24 mouse cellular contexts compared by ENCODE assay signal in the genomic region with DNA sequence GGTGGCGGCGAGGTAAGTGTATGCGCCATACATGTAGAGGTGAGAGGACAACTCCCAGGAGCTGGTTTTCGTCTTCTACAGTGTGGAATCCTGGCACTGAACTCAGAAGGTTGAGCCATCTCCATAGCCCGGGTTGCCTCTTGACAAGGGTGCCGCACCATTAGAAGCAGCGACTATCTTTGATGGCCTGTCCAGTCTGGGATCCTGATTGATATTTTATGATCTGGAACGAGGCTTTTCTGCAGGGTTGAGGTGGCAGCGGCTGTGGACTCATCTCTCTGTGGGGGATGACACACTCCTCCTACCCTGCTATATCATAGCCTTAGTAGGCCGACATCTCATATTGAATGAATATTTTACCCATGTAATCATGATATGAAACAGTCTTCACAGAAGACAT.
A peak's percentile ranks its signal among the peaks of the same experiment; 100 is the strongest.
DNase-seq lines count a peak whose midpoint lies in the region; ATAC-seq lines count a peak whose summit lies in the region.
"Had no signal": no experiment of that assay in that cellular context is flagged by ENCODE, and none has a peak within 500 bp of the region (broad histone marks: within the 10 kb centered on the region; RNA-seq: fewer than 3 reads in every experiment).

No protein-coding gene starts in this region.

- no peak for DNase-seq in kidney, adult 11 months
- DNase-seq in kidney, adult 8-10 months: no peak
- DNase-seq: adrenal gland, adult 8-10 months; adrenal gland, postnatal 14 days; adrenal gland, postnatal 36 days; B cell, adult 2 months; cerebellum, adult 11-12 months; cerebellum, adult 2 months; cerebellum, adult 9-10 months; cerebellum, postnatal 10 days; cerebellum, postnatal 25 days had no signal

- ATAC-seq in kidney, embryonic 14.5 days (ENCODE audit: low FRiP score, low TSS enrichment): 0 out of 2 replicates have a peak, but pooled peaks have one; percentile 21
- peak; percentile 53; the same call in 1 of the 2 replicates for ATAC-seq in kidney, embryonic 16.5 days (ENCODE audit: low FRiP score, low TSS enrichment)
- peak; percentile 21; the same call in 1 of the 2 replicates for ATAC-seq in neural tube, embryonic 14.5 days (ENCODE audit: low read depth)
- no peak for ATAC-seq in neural tube, embryonic 15.5 days (ENCODE audit: low FRiP score)
- ATAC-seq: activated CD4-positive, CD25-positive, alpha-beta regulatory T cell, adult 4 months; CD4-positive, CD25-positive, alpha-beta regulatory T cell, adult 4 months; forebrain, embryonic 13.5 days; forebrain, embryonic 15.5 days; Patski had no signal

- H3K4me3 ChIP-seq in kidney, embryonic 14.5 days (ENCODE audit: low read length): no peak overlapping the region
- H3K4me3 ChIP-seq in kidney, embryonic 16.5 days (ENCODE audit: low read length): no peak overlapping the region
- no peak overlapping the region for H3K4me3 ChIP-seq in neural tube, embryonic 14.5 days (ENCODE audit: low read depth, low read length)
- H3K4me3 ChIP-seq in neural tube, embryonic 15.5 days (replicated peaks): no peak overlapping the region
- H3K4me3 ChIP-seq: embryonic facial prominence, embryonic 10.5 days; embryonic facial prominence, embryonic 12.5 days; forebrain, embryonic 13.5 days; forebrain, embryonic 15.5 days had no signal

- no peak overlapping the region for H3K27ac ChIP-seq in kidney, embryonic 14.5 days (ENCODE audit: low read depth, low read length)
- no peak overlapping the region for H3K27ac ChIP-seq in kidney, embryonic 16.5 days (ENCODE audit: low read length)
- no peak overlapping the region for H3K27ac ChIP-seq in neural tube, embryonic 14.5 days (ENCODE audit: low read depth, low read length)
- no peak overlapping the region for H3K27ac ChIP-seq in neural tube, embryonic 15.5 days (replicated peaks)
- H3K27ac ChIP-seq: embryonic facial prominence, embryonic 10.5 days; embryonic facial prominence, embryonic 12.5 days; forebrain, embryonic 13.5 days; forebrain, embryonic 15.5 days had no signal

- H3K27me3 ChIP-seq in kidney, embryonic 14.5 days (ENCODE audit: control insufficient read depth, insufficient read depth, low read length): no peaks in the 10 kb centered on the region
- H3K27me3 ChIP-seq in kidney, embryonic 16.5 days (ENCODE audit: insufficient read depth, low read length): no peaks in the 10 kb centered on the region
- H3K27me3 ChIP-seq in neural tube, embryonic 14.5 days (ENCODE audit: control insufficient read depth, insufficient read depth, low read length): no peaks in the 10 kb centered on the region
- H3K27me3 ChIP-seq in neural tube, embryonic 15.5 days (replicated peaks): no peaks in the 10 kb centered on the region
- H3K27me3 ChIP-seq: CH12.LX; embryonic facial prominence, embryonic 12.5 days; forebrain, embryonic 13.5 days; forebrain, embryonic 15.5 days; Patski had no signal

- no peaks in the 10 kb centered on the region for H3K36me3 ChIP-seq in kidney, embryonic 14.5 days (ENCODE audit: control insufficient read depth, insufficient read depth, low read length)
- no peaks in the 10 kb centered on the region for H3K36me3 ChIP-seq in kidney, embryonic 16.5 days (ENCODE audit: insufficient read depth, low read length)
- H3K36me3 ChIP-seq in neural tube, embryonic 14.5 days (ENCODE audit: control insufficient read depth, insufficient read depth, low read length): no peaks in the 10 kb centered on the region
- no peaks in the 10 kb centered on the region for H3K36me3 ChIP-seq in neural tube, embryonic 15.5 days
- H3K36me3 ChIP-seq: embryonic facial prominence, embryonic 10.5 days; embryonic facial prominence, embryonic 12.5 days; forebrain, embryonic 15.5 days; G1E had no signal

- WGBS in kidney, embryonic 14.5 days: 45% methylated on average over 10 of the region's 10 CpGs
- 46% methylated on average over 10 of the region's 10 CpGs for WGBS in kidney, embryonic 16.5 days
- 63% methylated on average over 10 of the region's 10 CpGs for WGBS in neural tube, embryonic 14.5 days
- 66% methylated on average over 10 of the region's 10 CpGs for WGBS in neural tube, embryonic 15.5 days

- no peak overlapping the region for H3K4me2 ChIP-seq in kidney, embryonic 14.5 days (replicated peaks; ENCODE audit: low read depth, low read length)
- H3K4me2 ChIP-seq in kidney, embryonic 16.5 days (replicated peaks; ENCODE audit: low read depth, low read length): no peak overlapping the region
- H3K4me2 ChIP-seq in neural tube, embryonic 14.5 days (ENCODE audit: low read depth, low read length): no peak overlapping the region
- H3K4me2 ChIP-seq in neural tube, embryonic 15.5 days: no peak overlapping the region
- H3K4me2 ChIP-seq: embryonic facial prominence, embryonic 12.5 days; forebrain, embryonic 13.5 days; forebrain, embryonic 15.5 days had no signal

- H3K9ac ChIP-seq in kidney, embryonic 14.5 days (ENCODE audit: low read depth, low read length): no peak overlapping the region
- no peak overlapping the region for H3K9ac ChIP-seq in kidney, embryonic 16.5 days (replicated peaks; ENCODE audit: low read length)
- H3K9ac ChIP-seq in neural tube, embryonic 14.5 days (replicated peaks; ENCODE audit: low read depth, low read length): no peak overlapping the region
- H3K9ac ChIP-seq in neural tube, embryonic 15.5 days (replicated peaks): no peak overlapping the region
- H3K9ac ChIP-seq: embryonic facial prominence, embryonic 12.5 days; forebrain, embryonic 13.5 days; forebrain, embryonic 15.5 days had no signal

- no peaks in the 10 kb centered on the region for H3K4me1 ChIP-seq in kidney, embryonic 14.5 days (ENCODE audit: control insufficient read depth, insufficient read depth, low read length)
- peaks cover 7% of the 10 kb centered on the region; the same call in 1 of the 2 replicates for H3K4me1 ChIP-seq in kidney, embryonic 16.5 days (ENCODE audit: insufficient read depth, low read length)
- no peaks in the 10 kb centered on the region for H3K4me1 ChIP-seq in neural tube, embryonic 14.5 days (ENCODE audit: control insufficient read depth, insufficient read depth, low read length)
- H3K4me1 ChIP-seq in neural tube, embryonic 15.5 days: no peaks in the 10 kb centered on the region
- H3K4me1 ChIP-seq: embryonic facial prominence, embryonic 10.5 days; embryonic facial prominence, embryonic 12.5 days; forebrain, embryonic 13.5 days; forebrain, embryonic 15.5 days had no signal

- no peaks in the 10 kb centered on the region for H3K9me3 ChIP-seq in kidney, embryonic 14.5 days (ENCODE audit: control insufficient read depth, low read length)
- no peaks in the 10 kb centered on the region for H3K9me3 ChIP-seq in kidney, embryonic 16.5 days (ENCODE audit: low read length)
- H3K9me3 ChIP-seq in neural tube, embryonic 14.5 days (ENCODE audit: control insufficient read depth, low read length): no peaks in the 10 kb centered on the region
- no peaks in the 10 kb centered on the region for H3K9me3 ChIP-seq in neural tube, embryonic 15.5 days (replicated peaks)
- H3K9me3 ChIP-seq: embryonic facial prominence, embryonic 10.5 days; embryonic facial prominence, embryonic 12.5 days; forebrain, embryonic 13.5 days; forebrain, embryonic 15.5 days; G1E had no signal
